Mouse (Mus musculus) ES-E14 (cell line): ENCODE measurements around the gene Psme4.

Experiments
- CHD2 ChIP-seq: IDR thresholded peaks from 2 replicates; pipeline ENCODE4 v1.6.1; 2014; ENCODE audit warnings: mild to moderate bottlenecking, low read depth, low read length, inconsistent platforms
- HCFC1 ChIP-seq: IDR thresholded peaks from 2 replicates; pipeline ENCODE4 v1.6.1; 2012; ENCODE audit warnings: low read length, inconsistent platforms, borderline replicate concordance; ENCODE audit not compliant: insufficient read depth
- MAFK ChIP-seq: IDR thresholded peaks from 2 replicates; pipeline ENCODE4 v1.6.1; 2014; ENCODE audit warnings: mild to moderate bottlenecking, low read depth, low read length, inconsistent platforms; ENCODE audit not compliant: insufficient read depth
- ZNF384 ChIP-seq: IDR thresholded peaks from 2 replicates; pipeline ENCODE4 v1.6.1; 2012; ENCODE audit warnings: low read depth, low read length, inconsistent platforms

GRCm38 (mm10) chr11:30792680-30793079, 21.2 kb downstream of the Psme4 start:
- TF ChIP-seq MAFK (no peak), HCFC1 (no peak), ZNF384 (no peak), CHD2 (no peak)
